Mouse (Mus musculus) c-Kit-negative CD71-positive TER-119-positive erythroid progenitor cells, embryonic 14.5 days (primary cell): Measurements from ENCODE around the gene Nipa1.

Experiments used
- DNase-seq: peaks from one replicate; pipeline ENCODE4 v3.0.0-alpha.2; 2013; ENCODE audit warnings: low read depth, low spot score

Gene Nipa1

DNA sequence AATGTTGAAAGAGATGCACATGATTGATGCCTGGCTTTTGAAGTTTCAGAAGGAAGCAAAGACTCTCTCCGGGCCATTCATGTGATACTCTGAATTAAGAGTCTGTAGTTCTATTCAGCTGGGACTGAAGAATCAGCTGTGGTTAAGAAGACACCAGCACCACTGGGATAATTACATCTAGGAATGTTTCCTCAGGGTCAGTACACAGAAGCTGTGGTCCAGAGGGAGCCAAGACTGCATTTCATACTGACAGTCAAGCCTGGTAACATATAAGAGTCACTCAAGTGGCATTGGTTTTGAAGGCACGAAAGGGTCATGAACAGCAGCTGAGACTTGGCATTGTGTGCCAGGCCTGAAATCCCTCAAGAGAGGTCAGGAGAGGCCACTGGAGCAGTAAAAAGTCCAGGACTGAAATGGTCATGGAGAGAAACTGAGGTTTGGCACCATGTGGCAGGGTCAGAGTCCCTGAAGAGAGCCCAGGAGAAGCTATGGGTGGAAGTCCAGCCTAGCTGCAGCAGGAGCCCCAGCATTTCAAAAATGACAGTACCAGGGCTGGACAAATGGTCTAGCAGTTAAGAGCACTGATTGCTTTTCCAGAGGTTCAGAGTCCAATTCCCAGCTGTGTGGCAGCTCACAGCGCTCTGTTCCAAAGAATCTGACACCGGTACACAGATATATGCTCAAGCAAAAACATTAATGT is 9.3 kb downstream of the Nipa1 start:
- no peak for DNase-seq

DNA sequence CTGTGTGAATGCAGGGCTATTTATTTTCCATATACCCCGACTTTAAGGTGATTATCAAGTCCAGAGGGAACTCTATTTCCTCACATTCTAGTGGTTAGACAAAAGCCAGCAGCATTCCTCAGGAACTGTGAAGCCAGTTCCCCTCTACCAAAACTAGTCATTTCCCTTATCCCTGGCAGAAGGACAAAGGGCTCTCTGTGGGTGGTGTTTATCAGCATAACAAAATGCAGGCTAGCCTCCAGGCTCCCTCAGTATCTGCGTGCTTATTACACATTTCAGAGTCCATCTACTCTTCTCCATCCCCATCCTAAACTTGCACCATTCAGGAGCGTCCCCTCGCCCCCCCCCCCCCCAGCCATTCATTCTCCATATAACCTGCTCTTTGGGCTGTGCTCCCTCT is 20.8 kb downstream of the Nipa1 start:
- no peak for DNase-seq

DNA sequence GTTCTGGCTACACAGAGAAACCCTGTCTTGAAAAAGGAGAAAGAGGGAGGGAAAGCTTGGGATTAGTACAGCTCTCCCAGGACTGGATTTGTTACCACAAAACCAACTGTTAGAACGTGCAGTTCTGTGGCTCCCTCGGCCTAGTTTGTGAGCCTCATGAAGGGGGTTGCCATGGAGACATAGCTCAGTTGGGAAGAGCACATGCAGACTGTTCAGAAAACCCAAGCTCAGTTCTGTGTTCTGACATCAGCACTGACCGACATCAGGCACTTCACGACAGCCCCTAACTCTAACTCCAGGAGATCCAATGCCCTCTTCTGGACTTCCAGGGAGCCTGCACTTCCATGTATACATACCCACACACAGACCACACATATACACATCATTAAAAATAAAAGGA is 24.7 kb downstream of the Nipa1 start:
- DNase-seq = no peak

DNA sequence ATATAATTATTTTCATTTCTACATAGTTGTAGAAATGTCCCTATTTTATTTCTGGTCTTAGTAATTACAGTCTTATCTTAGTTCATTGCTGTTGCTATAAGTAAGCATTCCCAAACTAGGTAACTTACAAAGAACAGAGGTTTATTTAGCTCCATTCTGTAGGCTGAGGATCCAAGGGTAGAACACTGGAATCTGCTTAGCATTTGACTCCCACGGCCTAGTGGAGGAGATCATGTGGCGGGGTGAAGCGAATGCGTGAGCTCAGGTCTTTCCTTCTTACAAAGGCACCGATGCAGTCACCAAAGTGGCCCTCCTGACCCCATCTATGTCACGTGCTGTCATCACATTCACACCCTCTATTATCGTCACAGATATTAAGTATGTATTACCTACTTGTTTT is 27.9 kb downstream of the Nipa1 start:
- no peak for DNase-seq

DNA sequence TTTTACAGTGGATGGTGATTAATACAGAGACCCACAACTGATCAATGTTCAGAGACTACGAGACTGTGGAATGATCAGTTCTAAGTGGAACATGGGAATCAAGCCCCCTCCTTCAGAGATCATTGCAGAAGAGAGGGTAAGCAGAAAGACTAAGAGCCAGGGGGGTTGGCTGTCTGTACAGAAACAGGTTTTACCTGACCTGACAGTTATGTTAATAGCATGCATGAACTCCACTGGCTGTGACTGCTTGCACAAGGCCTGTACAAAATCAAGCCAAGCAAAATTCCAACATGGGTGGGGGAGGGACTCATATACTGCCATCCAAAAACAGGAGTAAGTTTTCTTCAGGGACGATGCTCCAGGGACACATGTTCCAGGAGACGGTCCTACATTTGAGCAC is 28.6 kb downstream of the Nipa1 start:
- DNase-seq = no peak

DNA sequence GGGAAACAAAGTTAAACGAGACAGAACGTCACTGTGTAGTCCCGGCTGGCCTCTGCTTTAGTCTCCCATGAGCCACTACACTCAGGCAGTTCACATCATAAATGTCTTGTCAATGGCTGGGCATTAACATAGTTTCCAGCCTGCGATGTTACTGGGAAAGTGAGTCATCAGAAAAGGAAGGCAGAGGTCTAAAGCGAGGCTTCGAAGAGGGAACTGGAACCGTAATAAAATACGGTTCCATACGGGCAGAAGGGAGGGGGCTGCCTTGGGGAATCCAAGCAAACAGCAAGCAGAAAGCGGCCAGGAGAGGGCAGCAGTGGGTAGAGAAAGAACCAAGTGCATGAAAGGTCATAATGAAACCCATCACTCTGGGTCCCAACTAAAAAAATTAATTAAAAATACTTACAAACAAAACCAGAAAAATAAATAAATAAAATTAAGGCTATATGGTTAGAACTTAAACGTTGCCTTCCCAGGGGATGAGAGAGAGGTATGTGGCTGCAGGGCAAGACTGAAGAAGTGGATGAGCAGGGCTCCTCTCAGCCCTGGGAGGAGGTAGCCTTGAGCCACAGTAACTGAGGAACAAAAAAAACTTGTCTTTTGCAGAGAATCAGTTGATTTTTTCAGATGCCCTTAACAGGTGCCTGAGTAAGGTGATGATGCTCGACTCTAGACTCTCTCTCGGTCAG is 33.1 kb downstream of the Nipa1 start:
- DNase-seq = peak; percentile 54

DNA sequence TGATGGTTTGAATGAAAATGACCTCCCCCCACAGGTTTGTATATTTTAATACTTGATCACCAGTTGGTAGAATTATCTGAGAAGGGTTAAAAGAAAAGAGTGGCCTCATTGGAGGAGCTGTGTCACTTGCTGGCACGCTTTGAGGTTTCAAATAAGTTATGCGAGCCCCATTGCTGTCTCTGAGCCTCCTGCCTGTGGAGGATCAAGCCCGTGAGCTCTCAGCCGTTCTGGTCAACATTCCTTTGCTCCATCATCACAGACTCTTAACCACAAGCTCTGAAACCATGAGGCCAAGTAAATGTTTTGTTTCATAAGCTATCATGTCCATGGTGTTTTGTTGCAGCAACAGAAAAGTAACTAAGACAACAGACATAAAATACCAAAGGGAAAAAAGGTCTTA is 35.0 kb downstream of the Nipa1 start:
- DNase-seq = no peak

DNA sequence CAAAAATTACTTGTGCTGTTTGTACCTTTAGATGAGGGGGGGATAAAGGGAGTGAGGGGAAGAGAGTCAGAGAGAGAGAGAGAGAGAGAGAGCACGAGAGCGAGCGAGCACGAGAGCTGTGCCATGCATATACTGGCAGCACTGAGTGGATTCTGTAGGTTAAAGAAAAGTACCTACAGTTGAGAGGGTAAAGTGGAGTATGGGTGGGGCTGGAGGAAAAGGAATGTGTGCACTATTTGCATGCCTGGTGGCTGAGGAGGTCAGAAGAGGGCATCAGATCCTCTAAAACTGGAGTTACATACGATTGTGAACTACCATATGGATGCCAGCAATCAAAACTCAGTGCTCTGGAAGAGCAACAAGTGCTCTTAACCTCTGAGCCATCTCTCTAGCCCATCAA is 36.6 kb downstream of the Nipa1 start:
- DNase-seq = no peak

DNA sequence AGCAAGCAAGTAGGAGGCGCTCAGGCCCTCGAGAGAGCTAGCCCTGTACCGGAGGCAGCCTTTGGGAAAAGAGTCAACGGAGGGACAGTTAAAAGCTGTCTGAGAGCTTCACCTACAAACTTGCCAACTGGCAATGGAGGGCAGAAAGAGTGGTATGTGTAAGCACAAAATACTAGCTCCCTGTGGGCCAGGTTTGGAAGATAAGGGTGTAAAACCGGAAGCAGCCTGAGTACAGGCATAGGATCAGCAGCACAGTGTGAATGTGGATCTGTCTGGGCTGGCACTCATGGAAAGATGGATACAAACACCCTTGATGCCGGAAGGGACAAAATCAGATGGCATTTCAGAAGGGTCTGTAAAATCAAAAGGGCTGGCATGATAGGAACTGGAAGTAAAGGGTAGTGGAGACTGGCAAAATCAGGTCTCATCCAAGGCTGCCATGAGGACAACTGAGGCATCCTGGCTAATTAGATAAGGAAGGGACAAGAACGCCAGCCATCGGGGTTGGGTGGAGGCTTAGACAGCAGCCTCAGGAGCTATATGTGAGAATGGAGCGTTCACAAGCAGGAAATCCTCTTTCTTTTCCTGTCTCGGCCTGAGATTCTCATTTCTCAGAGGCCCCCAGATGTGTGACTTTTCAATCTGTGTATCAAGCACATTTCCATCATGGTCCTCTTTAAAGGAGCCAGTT is 37.6 kb downstream of the Nipa1 start:
- DNase-seq = peak; percentile 39

DNA sequence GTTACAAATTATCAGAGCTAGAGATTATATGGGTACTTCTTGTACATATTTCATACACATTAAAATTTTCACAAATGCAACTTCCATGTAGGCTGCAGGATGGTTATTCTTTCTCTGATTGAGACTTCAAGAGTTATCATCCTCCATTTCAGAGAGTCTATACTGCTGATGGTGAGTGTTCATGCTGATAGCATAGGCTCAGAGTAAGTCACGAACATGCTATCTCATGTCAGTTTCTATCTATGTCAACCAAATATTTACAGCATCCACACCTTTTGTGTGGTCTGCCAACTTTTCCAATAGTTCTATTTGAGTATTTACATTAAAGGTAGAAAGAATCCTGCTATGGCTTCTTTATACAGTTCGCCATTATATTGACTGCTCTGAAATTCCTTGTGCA is 38.2 kb downstream of the Nipa1 start:
- DNase-seq = no peak

DNA sequence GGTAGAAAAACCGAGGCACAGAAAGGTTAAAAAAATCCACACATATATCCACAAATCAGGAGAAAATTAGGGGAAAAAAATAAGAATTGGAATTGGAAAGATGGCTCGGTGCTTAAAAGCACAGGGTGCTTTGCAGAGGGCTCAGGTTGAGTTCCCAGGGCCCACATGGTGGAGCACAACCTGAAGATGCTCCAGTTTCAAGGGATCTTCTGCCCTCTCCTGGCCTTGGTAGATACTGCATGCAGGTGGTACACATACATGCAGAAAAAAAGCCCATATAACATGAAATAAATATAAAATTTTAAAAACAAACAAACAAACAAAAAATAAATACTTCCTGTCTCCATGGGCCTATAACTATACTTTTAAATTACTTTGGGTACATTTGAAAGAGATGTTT is 45.3 kb downstream of the Nipa1 start:
- no peak for DNase-seq

DNA sequence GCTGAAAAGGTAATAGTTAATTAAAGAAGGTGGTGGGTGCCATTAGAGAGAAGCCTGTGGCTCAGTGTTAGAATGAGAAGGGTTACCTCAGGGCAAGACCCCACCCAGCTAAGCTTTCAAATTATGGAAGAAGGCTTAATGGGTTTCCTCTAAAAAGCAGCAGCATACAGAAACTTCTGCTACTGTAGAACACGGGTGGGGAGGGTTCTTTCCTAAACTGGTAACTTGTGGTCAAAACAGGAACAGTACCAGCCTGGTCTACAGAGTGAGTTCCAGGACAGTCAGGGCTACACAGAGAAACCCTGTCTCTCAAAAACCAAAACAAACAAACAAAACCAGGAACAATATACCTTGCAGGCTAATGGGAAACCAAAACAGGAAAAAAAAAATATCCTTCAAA is 50.3 kb downstream of the Nipa1 start:
- no peak for DNase-seq

DNA sequence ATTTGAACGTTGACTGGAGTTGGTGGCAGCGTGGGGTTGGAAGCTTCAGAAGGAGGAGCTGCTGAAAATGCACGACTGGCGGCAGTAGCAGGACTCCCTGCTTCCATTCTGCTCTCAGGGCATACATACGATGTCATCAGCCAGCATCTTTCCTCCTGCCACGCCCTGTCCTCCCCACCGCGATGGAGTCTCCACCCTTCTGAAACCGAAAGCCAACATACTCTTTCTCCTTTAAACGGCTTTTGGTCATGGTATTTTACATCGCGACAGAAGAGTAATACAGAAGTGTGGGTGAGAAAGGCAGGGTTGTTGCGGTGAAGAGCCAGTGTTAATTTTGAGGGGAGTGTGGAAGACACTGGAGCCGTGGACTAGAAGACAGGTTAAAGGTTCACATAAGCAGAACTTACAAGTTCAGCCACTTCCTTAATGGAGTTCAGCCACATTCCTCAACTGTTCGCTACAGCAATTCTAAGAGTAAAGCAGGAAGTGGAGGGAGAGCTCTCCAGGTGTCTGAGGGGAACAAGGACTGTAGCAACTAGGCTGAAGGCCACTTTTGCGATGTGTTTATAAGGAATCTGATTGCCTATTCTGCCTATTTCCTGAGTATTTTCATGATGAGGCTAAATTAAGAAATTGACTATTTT is 51.4 kb downstream of the Nipa1 start:
- DNase-seq = peak; percentile 35

DNA sequence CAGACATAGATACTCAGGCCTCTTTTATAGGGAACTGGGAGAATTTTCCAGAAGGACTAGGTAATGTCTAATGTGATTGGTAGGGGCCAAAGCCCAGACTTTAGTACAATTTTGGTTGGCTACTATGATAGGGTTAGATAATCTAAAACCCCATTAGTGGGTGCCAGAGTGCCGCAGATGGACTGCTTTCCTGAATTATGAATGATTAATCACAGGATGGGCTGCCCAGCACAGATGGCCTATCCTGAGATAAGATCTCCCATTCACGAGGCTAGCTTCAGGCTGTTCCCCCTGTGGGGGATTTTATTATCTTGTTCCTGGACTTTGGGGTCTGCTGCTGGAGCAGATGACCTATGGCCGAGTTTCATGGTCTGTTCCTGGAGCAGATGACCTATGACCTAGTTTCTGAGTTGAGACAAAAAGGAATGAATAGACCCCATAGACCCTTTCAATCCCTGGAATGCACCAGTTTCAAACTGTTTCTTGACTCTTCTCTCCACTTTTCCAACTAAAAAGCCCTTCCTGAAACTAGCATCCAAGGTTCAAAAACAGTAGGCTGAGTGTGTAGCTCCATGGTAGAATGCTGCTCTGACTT is 52.8 kb downstream of the Nipa1 start:
- no peak for DNase-seq

DNA sequence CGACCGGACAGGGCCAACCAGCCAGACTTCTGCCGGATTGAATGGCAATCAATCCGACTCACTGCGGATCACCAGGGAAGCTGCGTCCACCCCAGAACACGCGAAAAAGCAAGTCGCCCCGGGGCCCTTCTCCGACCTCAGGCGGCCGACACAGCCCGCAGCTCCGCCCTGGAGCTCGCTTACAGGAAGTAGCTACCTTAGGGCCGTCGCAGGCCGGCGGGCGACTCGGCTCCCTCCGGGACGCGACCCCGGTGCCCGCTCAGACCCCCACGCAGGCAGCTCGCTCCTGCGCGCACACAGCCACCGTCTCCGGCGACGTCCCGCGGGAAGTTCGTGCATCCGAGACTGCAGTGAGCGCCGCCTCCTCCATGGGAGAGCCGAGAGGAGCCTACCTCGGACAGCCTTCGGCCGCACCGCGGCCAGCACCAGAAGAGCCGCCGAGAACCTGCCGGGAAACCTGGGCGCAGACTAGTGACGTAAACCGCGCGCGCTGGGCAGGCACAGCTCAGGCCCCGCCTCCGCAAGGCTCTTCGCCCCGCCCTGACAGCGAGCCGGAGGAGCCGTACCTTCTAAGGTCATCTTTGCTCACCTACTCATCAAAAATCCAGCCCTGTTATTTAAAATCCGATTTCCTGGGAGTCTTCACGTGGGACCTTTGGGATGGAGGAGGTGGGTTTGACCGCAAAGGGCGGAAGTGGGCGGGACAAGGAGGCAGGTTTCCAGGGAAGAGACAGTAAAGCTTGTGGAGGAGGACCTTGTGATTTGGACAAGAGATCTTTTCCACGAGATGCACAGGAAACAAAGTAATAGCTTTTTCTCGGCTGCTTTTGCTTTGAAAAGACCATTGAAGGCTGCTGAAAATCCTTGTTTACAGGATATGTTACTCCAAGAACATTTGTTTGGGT is 57.5 kb downstream of the Nipa1 start, which contains the start of gene Nipa2:
Gene Nipa2 (minus strand): TSS at position 473 of the 905 bp plus-strand sequence.
- peak; percentile 88 for DNase-seq

DNA sequence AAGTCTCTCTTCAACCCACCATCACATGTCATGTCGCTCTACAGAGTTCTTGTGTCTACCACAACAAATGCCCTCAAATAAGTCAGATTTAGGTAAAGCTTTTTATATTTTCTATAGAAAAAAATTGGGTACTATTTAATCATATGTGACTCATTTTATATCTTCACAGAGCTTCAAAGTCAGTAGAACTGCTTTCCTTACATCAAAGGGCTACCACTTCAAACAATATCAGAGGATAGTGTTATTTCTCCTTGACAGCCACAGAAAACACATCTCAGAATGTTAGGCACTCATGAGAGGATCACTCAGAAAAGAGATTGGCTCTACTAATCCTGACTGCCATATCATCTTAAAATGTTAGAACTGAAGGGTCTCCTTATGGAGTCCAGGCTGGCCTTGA is 59.2 kb downstream of the Nipa1 start:
- DNase-seq = no peak

DNA sequence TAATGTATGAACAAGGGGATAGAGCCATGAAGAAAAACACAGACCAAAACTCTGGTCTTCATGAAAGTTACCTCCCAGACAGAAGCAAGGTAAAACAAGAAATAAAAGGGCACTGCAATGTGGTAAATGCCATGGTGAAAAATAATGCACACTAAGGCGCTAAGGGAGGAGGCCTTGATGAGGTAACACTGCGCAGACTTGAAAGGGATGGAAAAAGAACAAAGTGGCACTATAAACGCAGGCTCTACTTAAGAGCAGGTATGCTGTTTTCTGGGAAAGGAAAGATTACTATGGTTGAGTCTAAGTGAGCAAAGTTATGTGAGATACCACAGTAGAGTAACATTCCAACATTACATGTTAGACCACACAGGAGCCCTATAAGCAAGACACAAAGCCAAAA is 60.0 kb downstream of the Nipa1 start:
- DNase-seq = no peak

DNA sequence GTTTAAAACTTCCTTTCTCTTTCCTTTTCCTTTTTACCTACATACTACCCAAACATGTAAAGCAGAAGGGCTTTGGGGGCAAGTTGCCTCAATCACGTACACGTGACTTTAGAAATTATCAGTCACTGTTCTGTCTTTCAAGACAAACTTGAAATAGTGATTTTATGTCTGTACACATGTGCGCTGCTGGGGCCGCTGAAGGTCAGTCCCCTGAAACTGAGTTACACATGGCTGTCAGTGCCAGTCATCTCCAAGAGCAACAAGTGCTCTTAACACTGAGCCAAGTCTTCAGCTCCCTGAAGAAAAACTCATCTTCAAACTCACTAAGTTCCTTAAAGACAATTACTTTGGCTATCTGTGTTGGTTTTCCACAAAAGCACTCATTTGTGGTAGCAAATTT is 61.8 kb downstream of the Nipa1 start:
- no peak for DNase-seq

DNA sequence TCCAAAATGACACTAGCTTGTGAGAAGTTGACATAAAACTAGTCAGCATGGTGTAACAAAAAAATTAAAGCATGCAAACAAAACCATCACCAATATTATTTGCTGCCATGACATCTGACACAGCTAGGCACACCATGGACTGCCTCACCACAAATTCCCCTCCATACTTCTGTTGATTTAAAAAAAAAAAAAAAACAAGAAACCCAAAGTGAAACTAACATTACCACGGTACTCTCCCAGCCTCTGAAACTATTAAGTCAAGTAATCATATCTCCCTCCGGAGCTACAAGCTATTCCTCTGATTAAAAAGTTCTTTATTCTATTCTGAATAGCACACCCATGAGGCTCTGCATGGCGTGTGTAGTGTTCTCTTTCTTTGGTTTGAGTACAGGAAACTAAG is 62.6 kb downstream of the Nipa1 start:
- no peak for DNase-seq

DNA sequence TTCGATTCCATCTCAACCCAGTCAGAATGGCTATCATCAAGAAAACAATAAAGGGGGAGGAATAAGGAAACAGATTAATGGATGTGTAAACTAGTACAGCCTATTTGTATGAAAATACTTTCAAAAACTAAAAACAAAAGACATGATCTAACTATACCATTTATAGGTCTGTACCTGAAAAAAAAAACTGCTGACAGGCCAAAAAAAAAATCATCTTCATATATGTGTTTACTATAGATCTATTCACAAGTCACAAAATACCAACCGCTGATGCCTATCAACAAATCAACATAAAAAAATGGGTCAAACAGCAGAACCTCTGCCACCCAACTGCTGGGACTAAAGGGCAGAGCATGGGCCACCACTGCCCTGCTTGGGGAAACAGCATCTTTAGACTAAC is 63.7 kb downstream of the Nipa1 start:
- no peak for DNase-seq

DNA sequence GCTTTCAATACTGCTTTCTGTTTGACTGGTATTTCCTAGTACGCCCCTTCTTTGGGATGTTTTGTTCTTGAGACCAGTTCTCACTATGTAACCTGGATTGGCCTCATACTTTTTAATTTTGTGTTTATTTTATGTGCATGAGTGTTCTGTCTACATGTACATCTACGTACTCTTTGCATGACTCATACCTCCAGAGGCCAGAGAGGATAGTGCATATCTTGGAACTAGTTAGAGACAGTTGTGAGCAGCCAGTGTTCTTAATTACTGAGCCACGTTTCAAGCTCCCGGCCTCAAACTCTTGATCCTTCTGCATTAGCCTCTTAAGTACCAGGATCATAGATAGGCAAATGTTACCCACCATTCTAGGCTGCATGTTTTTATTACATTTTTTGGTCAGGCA is 81.4 kb downstream of the Nipa1 start:
- no peak for DNase-seq
